Mouse (Mus musculus): ENCODE data around the gene Cat. TPM values are rescaled to one million over a fixed set of nuclear protein-coding genes. Genes with fewer than 3 reads are reported as not detected.

Cat gene
- polyA plus RNA-seq, 1 experiment from 2014 or later, result 81.4 TPM

- WGBS, result 98% methylated on average over 7 of the region's 7 CpGs
These were observed 29.2 kb downstream of the Cat start for GRCm38 (mm10) chr2:103455748-103456147.

GRCm38 (mm10) chr2:103452550-103452949 is 32.4 kb downstream of the Cat start:
- H3K4me1 ChIP-seq (replicated peaks), result no peaks in the 10 kb centered on the region
- H3K4me2 ChIP-seq (replicated peaks), result no peak overlapping the region
- no peak overlapping the region for H3K9ac ChIP-seq (replicated peaks)
- no peaks in the 10 kb centered on the region for H3K9me3 ChIP-seq
- H3K4me3 ChIP-seq (replicated peaks), result no peak overlapping the region
- WGBS, result 90% methylated on average over 5 of the region's 5 CpGs
- no peak overlapping the region for H3K27ac ChIP-seq
- H3K27me3 ChIP-seq, result no peaks in the 10 kb centered on the region
- no peak for ATAC-seq
- peaks cover 38% of the 10 kb centered on the region for H3K36me3 ChIP-seq

More at GRCm38 (mm10) chr2:103455748-103456147, 29.2 kb downstream of the Cat start:
- no peak overlapping the region for H3K27ac ChIP-seq
- no peak overlapping the region for H3K4me3 ChIP-seq (replicated peaks)
- peaks cover 66% of the 10 kb centered on the region for H3K36me3 ChIP-seq
- no peak overlapping the region for H3K4me2 ChIP-seq (replicated peaks)
- no peaks in the 10 kb centered on the region for H3K27me3 ChIP-seq
- ATAC-seq, result no peak
- H3K4me1 ChIP-seq (replicated peaks), result no peaks in the 10 kb centered on the region
- H3K9me3 ChIP-seq, result no peaks in the 10 kb centered on the region
- H3K9ac ChIP-seq (replicated peaks), result no peak overlapping the region

- no peak for ATAC-seq
- Histone ChIP-seq H3K36me3 (peaks cover 24% of the 10 kb centered on the region), H3K9me3 (no peaks in the 10 kb centered on the region), H3K4me2 (replicated peaks) (no peak overlapping the region), H3K9ac (replicated peaks) (no peak overlapping the region), H3K4me1 (replicated peaks) (no peaks in the 10 kb centered on the region), H3K27me3 (no peaks in the 10 kb centered on the region), H3K27ac (no peak overlapping the region), H3K4me3 (replicated peaks) (no peak overlapping the region)
- 87% methylated on average over 8 of the region's 8 CpGs for WGBS
These were observed 34.7 kb downstream of the Cat start for GRCm38 (mm10) chr2:103450267-103450666.

GRCm38 (mm10) chr2:103449813-103450212 is 35.1 kb downstream of the Cat start:
- H3K4me2 ChIP-seq (replicated peaks), result no peak overlapping the region
- no peak overlapping the region for H3K4me3 ChIP-seq (replicated peaks)
- no peaks in the 10 kb centered on the region for H3K27me3 ChIP-seq
- H3K27ac ChIP-seq, result no peak overlapping the region
- no peaks in the 10 kb centered on the region for H3K9me3 ChIP-seq
- H3K4me1 ChIP-seq (replicated peaks), result no peaks in the 10 kb centered on the region
- peaks cover 20% of the 10 kb centered on the region for H3K36me3 ChIP-seq
- WGBS, result 90% methylated on average over 7 of the region's 7 CpGs
- no peak for ATAC-seq
- no peak overlapping the region for H3K9ac ChIP-seq (replicated peaks)

- no peak overlapping the region for H3K9ac ChIP-seq (replicated peaks)
- WGBS, result 67% methylated on average over 14 of the region's 14 CpGs
- no peaks in the 10 kb centered on the region for H3K27me3 ChIP-seq
- H3K4me1 ChIP-seq (replicated peaks), result no peaks in the 10 kb centered on the region
- no peak overlapping the region for H3K4me3 ChIP-seq (replicated peaks)
- H3K27ac ChIP-seq, result no peak overlapping the region
- no peak overlapping the region for H3K4me2 ChIP-seq (replicated peaks)
- no peaks in the 10 kb centered on the region for H3K9me3 ChIP-seq
- no peak for ATAC-seq
- H3K36me3 ChIP-seq, result peaks cover 12% of the 10 kb centered on the region
These were observed 35.9 kb downstream of the Cat start for GRCm38 (mm10) chr2:103448947-103449560.

GRCm38 (mm10) chr2:103446326-103446725 is 38.6 kb downstream of the Cat start:
- no peaks in the 10 kb centered on the region for H3K27me3 ChIP-seq
- WGBS, result 90% methylated on average over 6 of the region's 6 CpGs
- H3K27ac ChIP-seq, result no peak overlapping the region
- no peaks in the 10 kb centered on the region for H3K4me1 ChIP-seq (replicated peaks)
- H3K9ac ChIP-seq (replicated peaks), result no peak overlapping the region
- no peaks in the 10 kb centered on the region for H3K36me3 ChIP-seq
- no peaks in the 10 kb centered on the region for H3K9me3 ChIP-seq
- ATAC-seq, result no peak
- no peak overlapping the region for H3K4me2 ChIP-seq (replicated peaks)
- H3K4me3 ChIP-seq (replicated peaks), result no peak overlapping the region

- H3K9ac ChIP-seq (replicated peaks), result no peak overlapping the region
- no peak overlapping the region for H3K4me3 ChIP-seq (replicated peaks)
- H3K4me1 ChIP-seq (replicated peaks), result no peaks in the 10 kb centered on the region
- no peak overlapping the region for H3K27ac ChIP-seq
- ATAC-seq, result 0 out of 2 replicates have a peak, but pooled peaks have one; percentile 34
- H3K36me3 ChIP-seq, result no peaks in the 10 kb centered on the region
- no peaks in the 10 kb centered on the region for H3K9me3 ChIP-seq
- WGBS, result 70% methylated on average over 6 of the region's 6 CpGs
- no peaks in the 10 kb centered on the region for H3K27me3 ChIP-seq
- H3K4me2 ChIP-seq (replicated peaks), result no peak overlapping the region
These were observed 39.2 kb downstream of the Cat start for GRCm38 (mm10) chr2:103445776-103446175.

- peaks cover 6% of the 10 kb centered on the region; the same call in 1 of the 2 replicates for H3K4me1 ChIP-seq (replicated peaks)
- no peak overlapping the region; the same call in 1 of the 2 replicates for H3K27ac ChIP-seq
- WGBS, result 4% methylated on average over 12 of the region's 12 CpGs
- peak overlapping the region; percentile 52 for H3K4me2 ChIP-seq (replicated peaks)
- H3K4me3 ChIP-seq (replicated peaks), result peak overlapping the region; percentile 28
- no peaks in the 10 kb centered on the region for H3K9me3 ChIP-seq
- H3K9ac ChIP-seq (replicated peaks), result peak overlapping the region; percentile 53; the same call in 1 of the 2 replicates
- no peaks in the 10 kb centered on the region for H3K36me3 ChIP-seq
- no peaks in the 10 kb centered on the region for H3K27me3 ChIP-seq
- peak; percentile 65 for ATAC-seq
These were observed 45.2 kb downstream of the Cat start for GRCm38 (mm10) chr2:103439710-103440109.

- H3K9me3 ChIP-seq, result no peaks in the 10 kb centered on the region
- no peak overlapping the region for H3K4me2 ChIP-seq (replicated peaks)
- 92% methylated on average over 11 of the region's 11 CpGs for WGBS
- H3K4me1 ChIP-seq (replicated peaks), result peaks cover 6% of the 10 kb centered on the region; the same call in 1 of the 2 replicates
- H3K36me3 ChIP-seq, result no peaks in the 10 kb centered on the region
- no peak overlapping the region for H3K4me3 ChIP-seq (replicated peaks)
- ATAC-seq, result 0 out of 2 replicates have a peak, but pooled peaks have one; percentile 34
- no peak overlapping the region for H3K27ac ChIP-seq
- no peak overlapping the region for H3K9ac ChIP-seq (replicated peaks)
- H3K27me3 ChIP-seq, result no peaks in the 10 kb centered on the region
These were observed 45.8 kb downstream of the Cat start for GRCm38 (mm10) chr2:103439071-103439622.

GRCm38 (mm10) chr2:103436534-103436933 is 48.4 kb downstream of the Cat start:
- Histone ChIP-seq H3K27me3 (no peaks in the 10 kb centered on the region), H3K9ac (replicated peaks) (no peak overlapping the region), H3K4me2 (replicated peaks) (no peak overlapping the region), H3K36me3 (no peaks in the 10 kb centered on the region), H3K4me1 (replicated peaks) (peaks cover 6% of the 10 kb centered on the region; the same call in 1 of the 2 replicates), H3K4me3 (replicated peaks) (no peak overlapping the region), H3K27ac (no peak overlapping the region), H3K9me3 (no peaks in the 10 kb centered on the region)
- 65% methylated on average over 5 of the region's 5 CpGs for WGBS
- ATAC-seq, result no peak

- Histone ChIP-seq H3K4me2 (replicated peaks) (no peak overlapping the region), H3K9me3 (no peaks in the 10 kb centered on the region), H3K4me3 (replicated peaks) (no peak overlapping the region), H3K27me3 (no peaks in the 10 kb centered on the region), H3K9ac (replicated peaks) (no peak overlapping the region), H3K36me3 (no peaks in the 10 kb centered on the region), H3K27ac (no peak overlapping the region), H3K4me1 (replicated peaks) (peaks cover 4% of the 10 kb centered on the region; the same call in 1 of the 2 replicates)
- ATAC-seq, result no peak
- 72% methylated on average over 2 of the region's 2 CpGs for WGBS
These were observed 49.9 kb downstream of the Cat start for GRCm38 (mm10) chr2:103435110-103435509.

- no peaks in the 10 kb centered on the region for H3K36me3 ChIP-seq
- no peak overlapping the region for H3K27ac ChIP-seq
- ATAC-seq, result no peak
- no peak overlapping the region for H3K4me3 ChIP-seq (replicated peaks)
- H3K27me3 ChIP-seq, result no peaks in the 10 kb centered on the region
- no peaks in the 10 kb centered on the region for H3K4me1 ChIP-seq (replicated peaks)
- H3K9me3 ChIP-seq, result no peaks in the 10 kb centered on the region
- WGBS, result 77% methylated on average over 8 of the region's 8 CpGs
- no peak overlapping the region for H3K9ac ChIP-seq (replicated peaks)
- H3K4me2 ChIP-seq (replicated peaks), result no peak overlapping the region
These were observed 52.2 kb downstream of the Cat start for GRCm38 (mm10) chr2:103432695-103433275.
